ENCODE assay signal across 9 mouse cellular contexts in genomic region chr12:98573317-98574270, GRCm38 (mm10). TPM values are rescaled to one million over a fixed set of nuclear protein-coding genes. Genes with fewer than 3 reads are reported as not detected.
DNase-seq lines count a peak whose midpoint lies in the region; ATAC-seq and TF ChIP-seq lines count a peak whose summit lies in the region.
"Had no signal": no experiment of that assay in that cellular context is flagged by ENCODE, and none has a peak within 500 bp of the region (broad histone marks: within the 10 kb centered on the region; RNA-seq: fewer than 3 reads in every experiment).

No protein-coding gene starts in this region.

- H3K9me3 ChIP-seq in midbrain, embryonic 11.5 days (ENCODE audit: control insufficient read depth, low read length), result no peaks in the 10 kb centered on the region

- TF ChIP-seq POLR2A in embryonic fibroblast, embryonic 13.5 days (IDR thresholded peaks at IDR 0.05; ENCODE audit: low read depth, low read length), result no peak

- H3K4me2 ChIP-seq in midbrain, embryonic 11.5 days, result peak overlapping the region; percentile 80

- DNase-seq in gastrocnemius, adult 2 months, result no peak
- no peak for DNase-seq in gastrocnemius, adult 8-10 months (ENCODE audit: low spot score in 2 of 2)
- peak; percentile 41 for DNase-seq in ZHBTc4 (ENCODE audit: low read depth, low spot score)
- peak; percentile 86 to 93 for DNase-seq in layer of hippocampus, adult 18-20 months (ENCODE audit: low spot score in 2 of 2)
- peak; percentile 93 for DNase-seq in midbrain, embryonic 11.5 days (ENCODE audit: low spot score, missing footprints)
- no peak for DNase-seq in testis, postnatal 14 days (ENCODE audit: low spot score)
- DNase-seq in ovary, postnatal 14 days (ENCODE audit: low spot score), result no peak

- peak overlapping the region; percentile 89 for H3K9ac ChIP-seq in midbrain, embryonic 11.5 days (ENCODE audit: low read length)

- 11% methylated on average over 25 of the region's 25 CpGs for WGBS in midbrain, embryonic 11.5 days

- peak overlapping the region; percentile 71 for H3K4me3 ChIP-seq in gastrocnemius, adult 2 months
- peak overlapping the region; percentile 47 for H3K4me3 ChIP-seq in embryonic fibroblast, embryonic 13.5 days (ENCODE audit: insufficient read depth, low read length)
- peak overlapping the region; percentile 67 for H3K4me3 ChIP-seq in midbrain, embryonic 11.5 days (ENCODE audit: low read depth, low read length)

- H3K4me1 ChIP-seq in embryonic fibroblast, embryonic 13.5 days (ENCODE audit: control insufficient read depth, insufficient read depth, low read length), result no peaks in the 10 kb centered on the region
- H3K4me1 ChIP-seq in midbrain, embryonic 11.5 days (ENCODE audit: control insufficient read depth, insufficient read depth, low read length), result peaks cover 41% of the 10 kb centered on the region

- no peaks in the 10 kb centered on the region; the same call in 1 of the 2 replicates for H3K27me3 ChIP-seq in midbrain, embryonic 11.5 days (ENCODE audit: control insufficient read depth, insufficient read depth, low read length)

- intact Hi-C loops in gastrocnemius, adult 2 months (cut with DNase I), result no loop called here

- H3K36me3 ChIP-seq in midbrain, embryonic 11.5 days (ENCODE audit: control insufficient read depth, insufficient read depth, low read length), result no peaks in the 10 kb centered on the region

- H3K27ac ChIP-seq in gastrocnemius, adult 2 months, result no peak overlapping the region
- no peak overlapping the region for H3K27ac ChIP-seq in embryonic fibroblast, embryonic 13.5 days (ENCODE audit: insufficient read depth, low read length)
- H3K27ac ChIP-seq in midbrain, embryonic 11.5 days (ENCODE audit: low read depth, low read length), result peak overlapping the region; percentile 88

- no peak for TF ChIP-seq CTCF in gastrocnemius, adult 2 months (IDR thresholded peaks at IDR 0.05)
- no peak for TF ChIP-seq CTCF in embryonic fibroblast, embryonic 13.5 days (IDR thresholded peaks at IDR 0.05; ENCODE audit: borderline replicate concordance, insufficient read depth, low read length)

- peak; percentile 20; the same call in 1 of the 2 replicates for ATAC-seq in midbrain, embryonic 11.5 days (ENCODE audit: low FRiP score)

RNA-seq across cellular contexts. Expression of gene Kcnk10, which starts 4.5 kb away (rescaled TPM):
- not detected for total RNA-seq in gastrocnemius, adult 2 months (2021)
- not detected for total RNA-seq in gastrocnemius, adult 8-10 months (2022)
- polyA plus RNA-seq in embryonic fibroblast, embryonic 13.5 days (2011; ENCODE audit: insufficient read length, low read depth, missing spikeins), result 0.15 and 0.18 TPM in 2 replicates
- total RNA-seq in layer of hippocampus, adult 18-20 months (2021), result 10 to 100 TPM; 15.2 to 15.7 TPM
- polyA plus RNA-seq in midbrain, embryonic 11.5 days (2014; fragmentation: Nextera tagmentation; extraction: Ambion mirVana), result 40.9 and 45.2 TPM in 2 replicates
- total RNA-seq: hematopoietic stem cell, adult 5-6 weeks had no signal

RNA-seq across cellular contexts. Expression of gene Spata7, which starts 54.4 kb away (rescaled TPM):
- 1 to 10 TPM; 3.0 to 3.3 TPM for total RNA-seq in gastrocnemius, adult 2 months (2021)
- total RNA-seq in gastrocnemius, adult 8-10 months (2022), result 1 to 10 TPM; 3.0 to 4.0 (median 3.4) TPM
- 8.3 and 10.2 TPM in 2 replicates for polyA plus RNA-seq in embryonic fibroblast, embryonic 13.5 days (2011; ENCODE audit: insufficient read length, low read depth, missing spikeins)
- total RNA-seq in layer of hippocampus, adult 18-20 months (2021), result 10 to 100 TPM; 24.2 to 25.6 TPM
- polyA plus RNA-seq in midbrain, embryonic 11.5 days (2014; fragmentation: Nextera tagmentation; extraction: Ambion mirVana), result 21.8 and 22.7 TPM in 2 replicates

Comparison
In these comparisons a context has a peak if more than half of its experiments do, and no peak if none do; other contexts are left out.
1. DNase-seq: peak in ZHBTc4 (single experiment), layer of hippocampus, adult 18-20 months (2 of 2) and midbrain, embryonic 11.5 days (single experiment); none in gastrocnemius, adult 2 months (single experiment), gastrocnemius, adult 8-10 months (0 of 2), testis, postnatal 14 days (single experiment) and ovary, postnatal 14 days (single experiment).
2. RNA of gene Kcnk10, which starts 4.5 kb away (total RNA-seq): 15.2 to 15.7 TPM in layer of hippocampus, adult 18-20 months; not detected in gastrocnemius, adult 2 months and not detected in gastrocnemius, adult 8-10 months; every median in the first group is over 10 times any median in the second.
3. RNA of gene Spata7, which starts 54.4 kb away (total RNA-seq): 24.2 to 25.6 TPM in layer of hippocampus, adult 18-20 months; 3.0 to 4.0 TPM in gastrocnemius, adult 8-10 months and 3.0 to 3.3 TPM in gastrocnemius, adult 2 months; every median in the first group is over 4 times any median in the second.
4. Peak in every context shown above with its lines, with median percentiles within 50 percentile points of each other: H3K4me3 ChIP-seq.